Mouse (Mus musculus) embryo, embryonic 11.5 days (tissue): ENCODE measurements around the gene Mtrex.

ENCODE experiments used
- DNase-seq: peaks from one replicate; pipeline ENCODE4 v3.0.0-alpha.2; 2012; ENCODE audit warnings: low read depth, low spot score

Gene Mtrex

GRCm38 (mm10) chr13:112867381-112867780, 59.8 kb downstream of the Mtrex start:
- DNase-seq = no peak

DNA sequence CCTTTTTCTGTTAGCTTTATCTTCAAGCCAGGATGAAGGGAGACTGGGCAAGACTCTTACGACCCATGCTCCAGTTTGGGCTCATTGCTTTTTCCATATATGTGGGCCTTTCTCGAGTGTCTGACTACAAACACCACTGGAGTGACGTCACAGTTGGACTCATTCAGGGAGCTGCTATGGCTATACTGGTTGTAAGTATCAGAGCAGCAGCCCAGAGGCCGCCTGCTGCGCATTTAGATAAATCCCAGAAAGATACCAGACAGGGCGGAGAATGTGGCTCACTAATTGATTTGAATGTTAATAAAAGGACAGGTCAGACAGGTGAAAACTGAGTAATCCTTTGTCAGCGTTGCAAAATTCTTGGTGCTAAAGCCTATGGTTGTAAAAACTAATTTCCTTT, 60.4 kb downstream of the Mtrex start:
- no peak for DNase-seq

GRCm38 (mm10) chr13:112862978-112863677, 64.1 kb downstream of the Mtrex start:
- DNase-seq = no peak

GRCm38 (mm10) chr13:112862342-112862741, 64.9 kb downstream of the Mtrex start:
- no peak for DNase-seq

GRCm38 (mm10) chr13:112861825-112862306, 65.3 kb downstream of the Mtrex start:
- DNase-seq = no peak

DNA sequence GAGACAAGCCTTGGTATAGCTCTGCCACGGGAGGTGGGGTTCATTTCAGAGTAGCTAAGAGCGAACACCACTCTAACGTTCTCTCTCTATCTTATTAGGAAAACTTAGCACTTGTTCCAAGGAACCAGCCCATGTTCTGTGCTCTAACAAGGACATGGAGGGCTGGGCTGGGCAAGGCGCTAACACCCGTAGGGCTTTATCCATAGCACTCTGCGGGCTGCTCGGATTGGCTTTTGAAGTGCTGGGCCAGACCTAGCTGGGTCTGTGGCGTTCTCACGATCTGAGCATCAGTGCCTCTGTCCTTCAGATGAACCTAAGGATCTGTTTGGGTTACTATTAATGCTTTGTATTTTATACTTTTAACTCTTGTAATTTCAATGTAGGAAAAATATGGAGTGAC, 66.3 kb downstream of the Mtrex start:
- DNase-seq = no peak

GRCm38 (mm10) chr13:112860370-112860769, 66.8 kb downstream of the Mtrex start:
- DNase-seq = no peak

DNA sequence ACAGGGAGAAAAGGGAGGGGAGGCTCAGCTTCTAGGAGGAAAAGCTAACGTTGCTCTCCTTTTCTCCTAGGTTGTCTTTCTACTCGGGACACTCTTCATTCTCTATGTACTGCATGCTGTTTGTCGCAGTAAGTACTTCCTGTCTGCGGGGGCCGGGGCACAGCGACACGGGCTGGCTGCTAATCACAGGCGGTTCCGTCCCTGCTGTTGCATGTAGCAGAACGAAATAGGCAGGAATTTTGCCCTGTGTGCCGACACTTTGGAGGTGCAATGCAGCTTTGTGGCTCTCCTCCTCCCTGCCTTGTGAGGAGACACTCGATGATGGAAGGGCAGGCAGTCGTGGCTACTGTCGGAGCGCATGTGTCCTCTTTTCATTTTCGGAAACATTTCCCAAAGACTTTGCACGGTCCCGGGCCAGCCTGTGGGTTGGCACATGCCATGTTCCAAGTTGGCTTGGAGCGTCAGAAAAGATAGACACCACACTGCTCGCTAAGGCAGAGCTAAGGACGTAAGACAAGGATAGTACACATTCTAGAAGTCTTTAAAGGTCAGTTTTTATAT, 67.5 kb downstream of the Mtrex start:
- DNase-seq = no peak

DNA sequence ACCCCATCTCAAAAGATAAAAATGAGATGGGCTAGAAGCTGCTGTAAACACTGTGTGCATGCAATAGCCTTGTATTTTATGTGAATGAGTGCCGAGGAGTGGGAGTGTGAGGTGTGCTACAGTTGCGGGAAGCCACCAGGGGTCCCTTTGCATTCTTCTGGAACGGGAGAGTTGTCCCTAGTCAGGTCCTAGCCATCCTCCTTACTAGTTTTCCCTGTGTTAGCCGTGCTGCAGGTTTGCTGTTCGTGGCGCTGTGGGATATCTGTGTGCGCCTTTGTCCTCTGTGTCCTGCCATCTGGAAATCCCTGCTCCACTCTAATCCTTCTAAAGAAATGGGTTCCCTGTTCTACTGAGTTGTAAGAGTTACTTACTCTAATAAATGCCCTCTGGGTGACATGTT, 69.3 kb downstream of the Mtrex start:
- no peak for DNase-seq

DNA sequence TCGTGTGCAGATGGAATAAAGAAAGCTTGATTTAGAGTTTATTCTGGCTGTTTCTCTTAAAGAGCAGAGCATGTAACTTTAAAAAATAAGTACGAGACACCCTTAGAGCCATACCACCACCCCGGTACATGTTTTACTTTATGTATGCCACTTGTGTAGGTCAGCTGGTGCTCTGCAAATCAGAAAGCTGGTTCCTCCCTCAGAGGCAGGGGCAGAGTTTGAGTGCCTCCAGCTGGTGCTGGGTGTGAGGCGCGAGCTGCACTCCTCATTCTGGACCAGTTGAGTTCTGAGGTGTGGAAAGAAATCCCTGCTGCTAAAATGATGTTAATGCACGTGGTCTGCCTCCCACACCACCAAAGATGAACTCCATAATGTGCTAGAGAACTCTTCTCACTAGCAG, 72.8 kb downstream of the Mtrex start:
- DNase-seq = no peak

- no peak for DNase-seq
These were observed 73.4 kb downstream of the Mtrex start for GRCm38 (mm10) chr13:112853710-112854316.

- no peak for DNase-seq
These were observed 81.3 kb downstream of the Mtrex start for GRCm38 (mm10) chr13:112845931-112846330.

DNA sequence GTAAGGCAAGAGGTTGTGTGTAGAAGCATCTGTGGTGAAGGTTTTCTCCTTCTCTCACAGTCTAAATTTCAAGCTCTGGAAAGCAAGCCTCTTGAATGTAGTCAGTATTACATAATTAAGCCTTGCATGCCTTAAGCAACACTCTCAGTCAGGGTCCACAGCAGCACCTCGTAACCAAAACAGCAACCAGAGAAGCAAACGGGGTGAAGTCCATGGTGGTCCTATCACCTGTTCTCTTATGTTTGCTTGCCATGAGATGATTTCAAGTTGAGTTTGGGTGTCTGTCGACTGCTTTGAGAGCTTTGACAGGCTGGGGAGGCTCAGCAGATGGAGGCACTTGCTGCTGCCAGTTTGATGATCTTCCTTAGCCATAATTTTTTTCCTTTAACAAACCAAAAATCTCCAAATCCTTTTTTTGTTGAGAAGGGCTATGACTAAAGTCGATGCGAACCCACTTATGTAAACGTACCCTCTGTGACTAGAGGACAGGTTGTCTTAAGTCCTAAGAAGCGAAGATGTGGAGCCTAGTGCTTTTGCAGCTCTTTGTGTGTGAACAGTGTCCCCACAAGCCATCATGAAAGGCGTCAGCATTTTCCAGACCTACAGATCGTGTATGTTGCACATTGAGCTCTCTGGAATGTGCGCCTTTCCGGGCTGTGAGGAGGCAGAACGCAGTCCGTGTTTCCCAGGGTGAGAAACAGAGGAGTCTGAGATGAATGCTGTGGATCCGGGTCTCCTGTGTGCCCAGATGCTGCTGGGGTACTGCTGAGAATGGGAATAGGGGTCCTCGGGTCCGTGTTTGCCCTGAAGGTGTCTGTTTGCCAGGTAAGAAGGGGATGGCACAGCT, 86.7 kb downstream of the Mtrex start:
- DNase-seq = no peak

GRCm38 (mm10) chr13:112838562-112839232, 88.5 kb downstream of the Mtrex start:
- no peak for DNase-seq

- DNase-seq = no peak
These were observed 89.5 kb downstream of the Mtrex start for GRCm38 (mm10) chr13:112837621-112838155.

DNA sequence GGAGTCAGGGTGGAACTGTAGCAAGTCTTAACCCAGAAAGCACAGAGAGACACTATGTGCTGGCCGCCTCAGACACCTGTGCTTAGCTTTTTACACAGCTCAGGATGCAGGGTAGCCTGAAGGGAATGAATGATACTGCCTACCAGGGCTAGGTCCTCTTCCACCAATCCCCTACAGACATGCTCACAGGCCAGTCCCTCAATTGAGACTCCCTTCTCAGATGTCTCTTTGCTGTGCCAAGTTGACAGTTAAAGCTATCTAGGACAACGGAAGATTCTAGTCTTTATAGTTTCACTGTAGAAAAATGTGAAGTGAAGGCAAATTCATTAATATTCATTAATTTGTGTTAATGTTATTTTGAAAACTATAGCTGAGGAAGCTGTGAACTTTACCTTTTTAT, 90.2 kb downstream of the Mtrex start:
- no peak for DNase-seq

- no peak for DNase-seq
These were observed 92.1 kb downstream of the Mtrex start for GRCm38 (mm10) chr13:112835113-112835512.

DNA sequence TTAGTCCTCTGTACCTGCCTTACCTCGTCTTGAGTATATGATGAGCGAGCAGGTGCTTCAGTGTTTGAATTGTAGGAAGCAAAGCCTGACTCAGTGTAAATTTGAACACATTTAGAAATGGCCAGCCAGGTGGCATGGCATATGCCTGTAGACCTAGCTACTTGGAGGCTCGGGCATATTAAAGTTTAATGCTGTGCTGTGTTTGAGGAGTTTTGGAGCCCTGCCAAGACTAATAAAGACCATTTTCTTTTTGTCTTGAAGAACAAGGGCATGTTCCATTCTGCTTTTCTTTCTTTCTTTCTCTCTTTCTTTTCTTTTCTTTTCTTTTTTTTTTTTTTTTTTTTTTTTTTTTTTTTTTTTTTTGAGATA, 93.3 kb downstream of the Mtrex start:
- no peak for DNase-seq

- no peak for DNase-seq
These were observed 93.8 kb downstream of the Mtrex start for GRCm38 (mm10) chr13:112833253-112833894.

DNA sequence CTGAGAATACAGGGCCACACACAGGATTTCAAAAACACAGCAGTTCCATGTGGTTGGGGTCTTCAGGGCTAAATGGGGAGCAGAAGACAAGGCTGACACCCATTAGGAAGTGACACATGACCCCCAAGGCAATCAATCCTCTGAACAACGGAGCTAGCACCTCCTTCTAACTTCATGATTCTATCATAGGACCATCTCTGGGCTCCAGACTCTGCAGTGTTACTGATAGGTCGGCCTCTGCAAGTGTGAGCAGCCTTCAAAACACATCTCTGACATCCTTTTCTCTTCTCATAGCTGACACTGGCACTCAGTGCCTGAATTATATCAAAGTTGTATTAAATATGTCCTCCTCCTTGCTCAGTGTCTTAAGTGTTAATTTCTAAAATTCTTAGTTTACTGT, 94.6 kb downstream of the Mtrex start:
- no peak for DNase-seq

- no peak for DNase-seq
These were observed 97.6 kb downstream of the Mtrex start for GRCm38 (mm10) chr13:112829619-112830018.
